Mouse (Mus musculus) liver, postnatal 0 days (tissue): ENCODE measurements around the gene Cradd.

Experiments
- CTCF ChIP-seq: sonication (generic); IDR thresholded peaks from 2 replicates; pipeline ENCODE4 v1.5.1; 2016; ENCODE audit warnings: antibody characterized with exemption, low read depth
- EP300 ChIP-seq: IDR thresholded peaks from 2 replicates; pipeline ENCODE4 v1.6.1; 2016; ENCODE audit warnings: antibody characterized with exemption, low read depth, mild to moderate bottlenecking

GRCm38 (mm10) chr10:95275488-95275887 is 48.4 kb downstream of the Cradd start:
- TF ChIP-seq CTCF (no peak), EP300 (no peak)
